Mouse (Mus musculus) intestine, embryonic 16.5 days (tissue): ENCODE results near the gene Tdrd7. TPM values are rescaled to one million over a fixed set of nuclear protein-coding genes. Genes with fewer than 3 reads are reported as not detected.

Experiments
- ATAC-seq: fragments of 200-750 bp; cut with Nextera tagmentation; 2 replicates; pipeline ENCODE4 v1.8.0; 2017; ENCODE audit warnings: moderate TSS enrichment, moderate library complexity
- H3K27ac ChIP-seq: fragments of 300-500 bp; sonication (generic); 2 replicates; pipeline ENCODE4 v1.5.1; 2014; ENCODE audit warnings: mild to moderate bottlenecking, low read length
- H3K27me3 ChIP-seq: fragments of 300-500 bp; sonication (generic); replicated peaks from 2 replicates; pipeline ENCODE4 v1.6.1; 2014; ENCODE audit warnings: low read length, control low read depth, mixed read lengths; ENCODE audit not compliant: control insufficient read depth, insufficient read depth
- H3K36me3 ChIP-seq: fragments of 300-500 bp; sonication (generic); 2 replicates; pipeline ENCODE4 v1.6.1; 2014; ENCODE audit warnings: low read length, control low read depth; ENCODE audit not compliant: control insufficient read depth, insufficient read depth
- H3K4me1 ChIP-seq: fragments of 300-500 bp; sonication (generic); 2 replicates; pipeline ENCODE4 v1.6.1; 2014; ENCODE audit warnings: low read length, control low read depth, mixed read lengths; ENCODE audit not compliant: control insufficient read depth, insufficient read depth
- H3K4me2 ChIP-seq: fragments of 300-500 bp; sonication (generic); 2 replicates; pipeline ENCODE4 v1.6.1; 2014; ENCODE audit warnings: low read depth, low read length, control low read depth
- H3K4me3 ChIP-seq: fragments of 300-500 bp; sonication (generic); 2 replicates; pipeline ENCODE4 v1.5.1; 2014; ENCODE audit warnings: mild to moderate bottlenecking, low read length
- H3K9ac ChIP-seq: fragments of 300-500 bp; sonication (generic); 2 replicates; pipeline ENCODE4 v1.6.1; 2014; ENCODE audit warnings: low read depth, low read length
- H3K9me3 ChIP-seq: fragments of 300-500 bp; sonication (generic); 2 replicates; pipeline ENCODE4 v1.6.1; 2016; ENCODE audit warnings: low read length, control low read depth; ENCODE audit not compliant: control insufficient read depth
- WGBS: fragments of 180-500 bp; shearing (Covaris S2); extraction: QIAGEN DNeasy Blood & Tissue Kit; methylation state at CpG from one replicate; pipeline ENCODE4 v1.1.7; 2014; 5-methylcytosine and 5-hydroxymethylcytosine counted together
- polyA plus RNA-seq: library from polyadenylated mRNA; unstranded; fragments of >200 nt; fragmentation: Nextera tagmentation; extraction: Ambion mirVana; gene quantifications from 2 replicates; pipeline ENCODE4 v1.2.1, GENCODE M21; 2015

The Tdrd7 gene
- polyA plus RNA-seq, 1 experiment from 2014 or later: 31.5 TPM

DNA sequence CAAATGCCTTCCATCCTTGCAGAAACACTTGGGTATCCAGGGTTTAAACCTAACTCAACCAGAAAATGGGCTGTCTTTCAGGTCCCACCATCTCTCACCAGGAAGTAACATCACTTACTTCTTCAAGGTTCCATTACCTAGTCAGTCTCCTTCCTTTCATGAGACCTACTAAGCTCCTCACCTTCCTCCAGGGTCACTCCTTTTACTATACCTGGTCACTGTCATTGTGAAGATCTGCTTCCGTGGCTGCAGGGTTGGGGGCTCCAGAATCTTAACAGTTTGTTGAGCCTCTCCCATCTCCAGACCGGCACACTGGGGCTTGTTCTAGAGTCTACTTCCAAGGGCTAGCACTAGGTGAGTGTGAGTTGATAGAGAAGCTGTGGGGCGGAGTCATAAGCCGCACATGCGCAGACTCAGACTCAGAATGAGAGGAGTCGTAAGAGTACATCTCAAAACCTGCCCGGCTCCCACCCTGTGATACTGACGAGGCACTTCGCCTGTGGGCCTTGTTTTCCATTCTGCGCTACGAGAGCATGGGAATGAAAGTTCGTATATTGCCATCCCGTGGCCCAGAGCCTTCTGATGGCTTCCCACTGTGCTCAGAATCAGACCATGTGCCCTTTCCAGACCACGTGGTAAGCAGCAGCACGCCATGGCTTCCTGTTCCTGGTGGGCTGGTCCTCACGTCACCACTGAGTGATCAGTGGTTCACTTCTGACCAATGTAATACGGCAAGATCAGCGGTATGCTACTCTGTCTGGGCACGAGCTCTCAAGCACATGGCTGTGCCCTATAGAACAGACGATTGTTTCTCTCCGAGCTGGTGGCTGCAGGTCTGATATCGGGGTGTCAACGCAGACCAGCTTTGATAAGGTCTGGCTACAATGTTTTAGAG lies 11.9 kb upstream of the Tdrd7 start:
- Histone ChIP-seq H3K9ac (no peak overlapping the region), H3K27me3 (no peaks in the 10 kb centered on the region)
- WGBS: 91% methylated on average over 23 of the region's 23 CpGs

DNA sequence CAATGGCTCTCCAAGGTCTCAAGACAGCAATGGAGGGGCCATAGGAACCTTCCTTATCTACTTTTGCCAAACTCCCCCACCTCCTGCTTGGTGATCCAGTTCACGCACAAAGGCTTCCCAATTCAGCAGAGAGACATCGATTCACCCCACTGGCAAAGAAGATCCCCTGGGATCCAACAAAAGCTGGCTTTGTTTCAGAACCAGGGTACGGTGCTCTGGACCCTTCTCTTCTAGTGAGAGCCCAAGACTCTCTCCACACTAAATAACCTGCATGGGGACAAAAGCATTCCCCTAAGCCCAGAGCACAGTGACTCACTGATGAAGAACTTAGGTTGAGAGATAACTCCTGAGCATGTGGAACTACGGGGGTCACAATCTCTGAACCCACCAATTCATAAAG lies 9.9 kb upstream of the Tdrd7 start:
- no peak overlapping the region for H3K9ac ChIP-seq
- H3K4me2 ChIP-seq: no peak overlapping the region
- H3K9me3 ChIP-seq: no peaks in the 10 kb centered on the region
- H3K4me3 ChIP-seq: no peak overlapping the region
- no peaks in the 10 kb centered on the region for H3K27me3 ChIP-seq
- H3K4me1 ChIP-seq: no peaks in the 10 kb centered on the region
- H3K36me3 ChIP-seq: no peaks in the 10 kb centered on the region
- no peak for ATAC-seq
- WGBS: 89% methylated on average over 4 of the region's 4 CpGs
- no peak overlapping the region for H3K27ac ChIP-seq

More for the DNA sequence above, 11.9 kb upstream of the Tdrd7 start:
- Histone ChIP-seq H3K4me1 (no peaks in the 10 kb centered on the region; the same call in 1 of the 2 replicates), H3K9me3 (no peaks in the 10 kb centered on the region), H3K27ac (no peak overlapping the region), H3K4me3 (no peak overlapping the region), H3K36me3 (no peaks in the 10 kb centered on the region), H3K4me2 (no peak overlapping the region)
- ATAC-seq: no peak

DNA sequence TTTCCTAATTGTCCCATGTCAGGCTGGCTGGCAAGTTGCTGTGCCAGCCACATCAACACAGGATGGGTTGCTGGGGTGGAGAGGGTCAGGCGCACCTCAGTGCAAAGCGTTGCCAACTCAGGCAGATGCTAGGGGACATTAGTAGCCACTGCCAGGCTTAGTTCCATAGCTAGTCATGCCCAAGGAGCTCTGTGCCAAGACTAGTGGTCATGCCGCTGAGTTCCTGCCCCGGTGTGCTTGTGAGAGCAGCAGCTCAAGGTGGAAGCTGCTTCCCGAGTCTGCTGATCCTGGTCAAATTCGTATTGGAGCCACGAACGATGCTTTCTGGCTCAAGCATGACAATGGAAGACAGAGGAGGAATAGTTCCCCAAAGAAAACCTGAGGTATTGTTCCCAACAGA lies 9.0 kb upstream of the Tdrd7 start:
- Histone ChIP-seq H3K27me3 (no peaks in the 10 kb centered on the region), H3K9ac (no peak overlapping the region), H3K9me3 (no peaks in the 10 kb centered on the region), H3K27ac (no peak overlapping the region), H3K4me2 (no peak overlapping the region), H3K36me3 (no peaks in the 10 kb centered on the region), H3K4me1 (no peaks in the 10 kb centered on the region), H3K4me3 (no peak overlapping the region)
- ATAC-seq: no peak
- 93% methylated on average over 8 of the region's 8 CpGs for WGBS

DNA sequence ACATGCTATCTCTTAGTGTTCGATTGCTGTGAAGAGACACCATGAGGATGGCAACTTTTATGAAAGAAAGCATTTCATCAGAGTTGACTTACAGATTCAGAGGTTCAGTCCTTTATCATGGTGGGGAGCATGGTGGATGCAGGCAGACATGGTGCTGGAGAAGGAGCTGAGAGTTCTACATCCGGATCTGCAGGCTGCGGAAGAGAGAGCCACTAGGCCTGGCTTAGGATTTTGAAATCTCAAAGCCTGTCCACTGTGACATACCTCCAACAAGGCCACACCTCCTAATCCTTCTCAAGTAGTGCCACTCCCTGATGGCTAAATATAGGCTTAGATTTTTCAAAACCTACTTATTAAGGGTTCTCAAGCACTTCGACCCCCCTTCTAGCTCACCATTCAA lies 8.4 kb upstream of the Tdrd7 start:
- H3K4me3 ChIP-seq: no peak overlapping the region
- no peak overlapping the region for H3K9ac ChIP-seq
- no peaks in the 10 kb centered on the region for H3K27me3 ChIP-seq
- H3K36me3 ChIP-seq: no peaks in the 10 kb centered on the region
- ATAC-seq: no peak
- no peak overlapping the region for H3K27ac ChIP-seq
- H3K4me1 ChIP-seq: no peaks in the 10 kb centered on the region
- 96% methylated on average over 4 of the region's 4 CpGs for WGBS
- no peaks in the 10 kb centered on the region for H3K9me3 ChIP-seq
- no peak overlapping the region for H3K4me2 ChIP-seq

DNA sequence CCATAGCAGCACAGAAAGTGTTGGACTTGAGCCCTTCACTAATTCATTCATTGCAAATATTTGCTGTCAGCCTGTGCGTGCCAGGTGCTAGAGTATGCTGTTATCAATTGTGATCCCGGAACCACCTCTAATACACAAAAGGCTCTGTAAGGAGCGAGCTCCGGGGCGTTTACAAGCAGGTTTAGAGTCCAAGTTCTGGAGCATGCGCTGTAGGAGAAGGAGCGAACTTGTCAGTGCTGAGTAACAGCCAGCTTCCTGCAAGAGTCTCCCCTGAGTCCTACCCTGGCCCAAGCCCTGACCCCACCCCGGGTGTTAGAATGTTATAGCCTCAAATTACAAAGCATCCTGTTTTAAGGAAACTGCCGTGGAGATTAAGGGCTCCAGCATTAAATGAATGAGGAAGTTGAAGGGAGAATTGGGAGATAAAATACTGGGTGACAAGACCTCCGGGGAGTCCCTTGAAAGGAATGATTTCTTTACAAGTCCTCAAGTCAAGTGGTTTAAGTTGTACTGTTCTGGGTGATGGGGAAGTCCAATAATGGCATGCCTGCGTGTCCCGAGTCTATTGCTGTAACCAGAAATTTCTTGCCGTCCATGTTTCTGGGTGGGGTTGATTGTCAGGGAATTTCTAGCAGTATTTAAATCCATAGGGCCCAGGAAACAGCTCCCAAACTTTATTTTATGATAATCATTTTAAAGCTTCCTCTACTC lies 758 bp downstream of the Tdrd7 start:
- peak overlapping the region; percentile 7 for H3K4me2 ChIP-seq
- H3K9ac ChIP-seq: peak overlapping the region; percentile 6; the same call in 1 of the 2 replicates
- H3K4me3 ChIP-seq: no peak overlapping the region
- no peaks in the 10 kb centered on the region for H3K27me3 ChIP-seq
- no peaks in the 10 kb centered on the region for H3K36me3 ChIP-seq
- H3K4me1 ChIP-seq: peaks cover 35% of the 10 kb centered on the region
- WGBS: 23% methylated on average over 13 of the region's 13 CpGs
- H3K27ac ChIP-seq: peak overlapping the region; percentile 79
- ATAC-seq: peak; percentile 94
- H3K9me3 ChIP-seq: no peaks in the 10 kb centered on the region

DNA sequence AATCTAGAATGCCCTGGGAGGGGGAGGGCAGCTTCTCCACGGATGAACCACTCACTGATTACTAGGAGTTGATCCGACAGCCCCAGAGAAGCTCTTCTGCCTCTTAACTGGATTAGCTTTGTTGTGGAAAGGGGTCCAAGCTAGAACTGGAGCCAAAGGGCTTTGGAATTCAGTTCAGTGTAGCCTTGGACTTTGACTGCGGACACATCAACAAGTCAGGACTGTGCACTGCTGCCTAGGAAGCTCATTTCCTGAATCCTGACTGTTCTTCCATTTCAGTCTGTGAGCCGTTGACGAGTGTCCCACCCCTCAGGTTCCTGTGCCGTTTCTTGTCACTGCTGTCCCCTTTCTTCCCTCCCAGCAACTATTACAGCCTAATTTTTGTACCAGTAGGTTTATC lies 1.6 kb downstream of the Tdrd7 start:
- 27% methylated on average over 6 of the region's 6 CpGs for WGBS
- peaks cover 35% of the 10 kb centered on the region for H3K4me1 ChIP-seq
- ATAC-seq: peak; percentile 39
- no peaks in the 10 kb centered on the region for H3K36me3 ChIP-seq
- H3K4me3 ChIP-seq: no peak overlapping the region
- no peaks in the 10 kb centered on the region for H3K27me3 ChIP-seq
- H3K4me2 ChIP-seq: 0 out of 2 replicates have a peak overlapping the region, but pooled peaks have one; percentile 4
- H3K9ac ChIP-seq: peak overlapping the region; percentile 3; the same call in 1 of the 2 replicates
- no peaks in the 10 kb centered on the region for H3K9me3 ChIP-seq
- peak overlapping the region; percentile 79 for H3K27ac ChIP-seq

DNA sequence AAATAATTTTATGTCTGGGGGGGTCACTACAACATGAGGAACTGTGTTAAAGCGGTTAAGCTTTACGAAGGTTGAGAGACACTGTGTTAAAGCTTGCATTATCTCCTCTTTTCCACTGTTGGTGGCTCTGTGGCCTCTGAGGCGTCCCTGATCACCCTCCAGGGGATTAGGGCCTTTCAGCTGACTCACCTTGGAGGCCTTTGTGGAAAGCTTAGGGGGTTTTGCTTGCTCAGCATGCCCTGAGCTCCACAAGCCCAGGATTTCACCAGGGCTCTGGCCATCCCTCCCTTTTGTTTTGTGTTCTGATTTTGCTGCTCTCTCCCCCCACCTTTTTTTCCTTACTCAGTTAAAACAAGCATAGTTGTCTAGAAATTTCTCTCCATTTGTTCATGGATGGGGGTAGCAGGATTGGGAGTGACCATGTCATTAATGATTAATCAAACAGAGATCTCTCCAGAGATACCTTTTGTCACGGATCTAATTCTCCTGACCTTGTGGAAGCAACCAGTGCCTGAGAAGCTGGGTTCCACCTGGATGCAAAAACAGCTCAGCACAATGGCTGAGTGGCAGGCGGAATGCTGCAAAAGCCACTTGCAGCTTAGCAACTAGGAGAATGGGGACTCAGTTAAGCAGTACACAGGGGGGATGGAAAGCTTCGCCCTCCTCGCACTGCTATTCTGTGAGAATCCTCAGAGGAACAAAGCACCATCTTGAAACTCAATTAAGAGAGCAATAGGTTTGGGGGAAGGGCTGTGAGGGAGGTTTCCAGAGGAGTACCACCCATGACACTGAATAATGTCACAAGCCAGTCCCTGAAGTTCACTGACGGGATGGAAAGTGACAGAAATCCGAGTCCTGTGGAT lies 2.6 kb downstream of the Tdrd7 start:
- H3K4me1 ChIP-seq: peaks cover 35% of the 10 kb centered on the region
- 51% methylated on average over 9 of the region's 9 CpGs for WGBS
- H3K4me3 ChIP-seq: no peak overlapping the region
- no peak for ATAC-seq
- H3K9me3 ChIP-seq: no peaks in the 10 kb centered on the region
- peak overlapping the region; percentile 2; the same call in 1 of the 2 replicates for H3K9ac ChIP-seq
- H3K36me3 ChIP-seq: no peaks in the 10 kb centered on the region
- H3K27me3 ChIP-seq: no peaks in the 10 kb centered on the region
- no peak overlapping the region for H3K4me2 ChIP-seq
- peak overlapping the region; percentile 79 for H3K27ac ChIP-seq

DNA sequence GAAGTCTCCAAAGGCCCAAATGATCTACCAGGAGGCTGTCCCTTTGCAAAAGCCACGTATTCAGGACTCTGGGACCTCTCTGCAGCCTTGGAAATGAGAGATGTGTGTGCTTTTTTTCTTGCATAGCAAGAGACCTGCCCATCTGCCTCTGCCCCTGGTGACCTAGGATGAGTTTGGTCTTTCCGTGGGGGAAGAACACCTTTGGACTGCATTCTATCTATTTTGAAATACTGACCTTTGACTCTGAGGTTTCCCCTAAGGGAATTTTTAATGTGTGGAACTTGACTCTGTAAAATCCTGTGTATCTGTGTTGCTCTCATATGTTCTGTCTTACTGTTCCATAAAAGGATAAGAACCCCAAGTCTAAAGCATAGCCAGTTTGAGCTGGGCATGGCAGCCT lies 3.9 kb downstream of the Tdrd7 start:
- ATAC-seq: no peak
- Histone ChIP-seq H3K4me3 (no peak overlapping the region), H3K4me2 (no peak overlapping the region), H3K27ac (no peak overlapping the region), H3K36me3 (no peaks in the 10 kb centered on the region), H3K9ac (no peak overlapping the region), H3K27me3 (no peaks in the 10 kb centered on the region), H3K4me1 (peaks cover 39% of the 10 kb centered on the region), H3K9me3 (no peaks in the 10 kb centered on the region)
- WGBS: 72% methylated on average over 2 of the region's 2 CpGs

DNA sequence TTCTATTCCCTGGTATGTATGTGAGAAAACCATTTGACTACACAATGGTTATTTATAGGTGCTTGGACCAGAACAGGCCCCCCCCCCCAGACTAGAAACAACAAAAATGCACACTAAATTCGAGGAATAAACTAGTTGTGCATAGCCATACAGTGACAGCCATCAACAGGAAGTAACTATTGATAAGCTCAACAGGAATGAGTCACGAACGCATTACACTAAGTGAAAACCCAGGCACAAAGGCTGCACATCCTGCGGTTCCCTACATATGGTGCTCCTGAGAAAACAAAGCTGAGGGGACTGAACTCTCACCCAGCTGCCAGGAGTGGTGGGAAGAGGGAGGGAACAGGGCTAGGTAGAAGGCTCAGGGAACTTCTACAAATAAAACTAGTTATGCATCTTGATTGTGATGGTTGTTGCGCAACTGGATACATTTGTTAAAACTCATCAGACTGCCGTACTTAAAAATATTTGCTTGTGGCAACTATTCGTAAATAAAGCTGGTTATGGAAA lies 5.0 kb downstream of the Tdrd7 start:
- Histone ChIP-seq H3K27ac (no peak overlapping the region), H3K27me3 (no peaks in the 10 kb centered on the region), H3K9me3 (no peaks in the 10 kb centered on the region), H3K4me1 (peaks cover 33% of the 10 kb centered on the region), H3K9ac (no peak overlapping the region), H3K36me3 (no peaks in the 10 kb centered on the region), H3K4me2 (no peak overlapping the region), H3K4me3 (no peak overlapping the region)
- 74% methylated on average over 7 of the region's 7 CpGs for WGBS
- ATAC-seq: no peak
